Mouse (Mus musculus) bone marrow, adult 2 months (tissue): ENCODE results near the gene Bpifa6.

Experiments
- CTCF ChIP-seq: fragments of 200-500 bp; IDR thresholded peaks from 2 replicates; pipeline ENCODE4 v1.5.1; 2011; ENCODE audit warnings: low read length, control low read depth; ENCODE audit not compliant: control insufficient read depth, insufficient read depth
- POLR2A ChIP-seq: fragments of 200-500 bp; IDR thresholded peaks from 2 replicates; pipeline ENCODE4 v1.6.1; 2011; ENCODE audit warnings: low read depth, mild to moderate bottlenecking, control low read depth, low read length, borderline replicate concordance; ENCODE audit not compliant: control insufficient read depth

DNA sequence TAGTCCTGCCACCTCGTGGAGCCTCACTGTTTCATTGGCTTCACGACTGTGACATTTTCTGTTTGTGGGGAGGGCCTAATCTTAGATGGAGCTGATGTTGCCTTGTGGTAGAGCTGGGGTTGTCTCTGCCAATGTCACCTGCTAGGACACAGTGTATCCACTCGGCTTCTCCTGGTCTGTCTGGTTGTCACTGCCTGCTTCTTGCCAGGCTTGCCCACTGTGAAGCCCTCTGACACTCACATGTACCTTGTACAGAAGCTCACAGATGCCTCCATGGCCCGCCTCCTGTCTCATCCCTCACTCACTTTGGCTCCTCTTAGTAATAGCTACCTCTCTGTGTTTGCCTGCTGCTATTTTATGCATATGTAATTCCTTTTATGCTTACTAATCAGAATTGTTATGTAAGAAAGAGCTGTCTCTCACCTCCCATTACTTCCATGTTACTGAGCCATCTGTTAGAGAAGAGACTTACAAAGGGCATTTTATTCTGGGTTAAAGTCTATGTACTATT is 11.9 kb upstream of the Bpifa6 start:
- TF ChIP-seq CTCF (no peak), POLR2A (no peak)
